Mouse (Mus musculus): ENCODE data around the gene Eml3. TPM values are rescaled to one million over a fixed set of nuclear protein-coding genes. Genes with fewer than 3 reads are reported as not detected.

Eml3 gene
- total RNA-seq, 4 experiments from 2014 or later: 12.6 to 15.3 (median 13.8) TPM

DNA sequence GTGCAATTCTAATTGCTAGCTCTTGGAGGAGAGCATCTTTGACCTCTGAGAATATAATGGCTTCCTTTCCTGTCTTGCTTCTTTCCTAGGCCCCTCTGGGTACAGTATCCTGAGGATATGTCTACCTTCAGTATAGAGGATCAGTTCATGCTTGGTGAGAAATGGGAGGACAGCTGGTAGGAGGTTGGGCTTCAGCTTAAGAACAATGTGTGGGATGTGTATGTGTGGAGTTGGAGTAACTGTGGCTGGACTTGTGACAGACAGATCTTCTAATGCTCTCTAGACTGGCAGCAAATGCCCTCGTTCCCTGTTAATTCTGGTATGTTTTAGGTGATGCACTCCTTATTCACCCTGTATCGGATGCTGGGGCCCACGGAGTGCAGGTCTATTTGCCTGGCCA is 15.1 kb upstream of the Eml3 start:
- DNase-seq (ENCODE audit: low spot score in 2 of 2): no peak

DNA sequence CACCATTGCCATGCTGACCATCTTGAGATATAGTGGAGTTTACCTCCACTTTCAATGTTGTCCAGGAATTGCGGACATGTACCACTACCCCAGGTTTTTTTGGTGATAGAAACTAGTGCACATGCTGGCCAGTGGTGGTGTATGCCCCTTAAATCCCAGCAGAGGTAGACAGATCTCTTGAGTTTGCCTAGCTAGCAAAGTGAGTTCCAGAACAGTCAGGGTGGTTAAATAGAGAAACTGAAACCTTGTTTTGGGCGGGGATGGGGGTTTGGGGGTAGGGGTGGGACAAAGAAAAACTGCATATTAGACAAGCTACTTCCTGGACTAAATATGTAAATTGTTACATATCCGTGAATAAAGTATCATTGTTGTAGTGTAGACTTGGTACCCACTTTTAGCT is 10.4 kb upstream of the Eml3 start:
- no peak for DNase-seq (ENCODE audit: low spot score in 2 of 2)

DNA sequence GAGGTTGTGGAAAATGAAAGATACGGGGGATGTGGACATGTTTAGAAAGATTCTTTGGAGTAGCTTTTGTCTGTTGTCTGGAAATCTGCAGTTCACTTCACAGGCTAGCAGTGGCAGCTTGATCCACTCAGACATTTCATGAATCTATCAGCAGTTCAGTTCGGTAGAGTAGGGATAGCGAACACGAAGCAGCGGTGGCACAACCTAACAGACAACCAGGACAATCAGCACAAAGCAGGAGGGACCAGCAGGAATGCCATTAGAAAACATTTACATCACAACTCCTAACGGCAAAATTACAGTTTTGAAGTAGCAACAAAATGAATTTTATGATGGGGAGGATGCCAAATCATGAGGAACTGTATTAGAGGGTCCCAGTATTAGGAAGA is 9.7 kb upstream of the Eml3 start:
- no peak for DNase-seq (ENCODE audit: low spot score in 2 of 2)

DNA sequence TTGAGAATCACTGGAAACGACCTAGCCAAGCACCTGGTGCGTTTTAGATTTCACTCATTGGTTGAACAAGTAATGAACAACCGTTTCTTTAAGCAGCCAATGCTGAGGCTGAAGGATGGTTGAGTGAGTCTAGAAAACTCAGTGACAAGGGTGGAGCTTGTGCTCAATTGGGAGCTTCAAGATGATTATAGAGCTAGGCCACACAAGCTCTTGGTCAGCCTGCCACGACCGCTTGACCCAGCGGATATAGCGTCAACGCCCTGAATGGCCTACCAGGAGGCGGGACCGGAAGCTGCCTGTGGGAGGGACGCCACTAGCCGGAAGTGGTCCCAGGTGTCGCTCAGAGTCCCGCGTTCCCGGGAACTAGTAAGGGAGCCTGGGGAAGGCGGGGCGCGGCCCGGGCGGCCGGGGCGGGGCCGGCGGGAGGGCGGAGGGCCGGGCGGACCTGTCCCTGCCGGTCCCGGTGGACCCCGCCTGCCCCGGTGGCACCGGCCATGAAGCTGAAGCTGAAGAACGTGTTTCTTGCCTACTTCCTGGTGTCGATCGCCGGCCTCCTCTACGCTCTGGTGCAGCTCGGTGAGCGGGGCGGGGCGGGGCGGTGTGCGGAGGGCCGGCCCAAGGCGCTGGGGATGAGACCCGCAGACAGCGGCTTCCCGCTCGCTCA is 9.1 kb upstream of the Eml3 start, which contains the start of gene B3gat3:
Gene B3gat3, plus strand, starts transcription at position 302 of the 664 bp plus-strand sequence.
- peak; percentile 89 to 94 for DNase-seq (ENCODE audit: low spot score in 2 of 2)

DNA sequence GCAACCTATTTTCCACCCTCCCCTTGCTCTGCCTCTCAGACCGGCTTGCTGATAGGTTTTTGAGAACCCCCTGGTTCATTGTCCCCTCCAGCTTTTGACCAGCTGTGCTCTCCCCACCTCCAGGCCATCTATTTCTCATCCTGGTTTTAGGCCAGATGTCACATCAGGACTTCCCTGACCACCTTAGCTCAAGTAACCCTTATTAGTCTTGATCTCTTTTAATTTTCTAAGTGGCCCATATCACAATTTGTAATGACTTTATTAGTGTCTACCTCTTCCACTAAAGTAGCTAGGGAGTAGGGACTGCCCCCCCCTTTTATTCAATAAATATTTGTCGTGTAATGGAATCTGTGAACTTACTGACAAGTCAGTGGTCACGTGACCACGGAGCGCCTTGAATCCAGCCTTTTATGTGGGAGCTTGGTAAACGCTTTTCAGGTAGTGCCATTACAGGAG is 8.5 kb upstream of the Eml3 start:
- no peak for DNase-seq (ENCODE audit: low spot score in 2 of 2)

DNA sequence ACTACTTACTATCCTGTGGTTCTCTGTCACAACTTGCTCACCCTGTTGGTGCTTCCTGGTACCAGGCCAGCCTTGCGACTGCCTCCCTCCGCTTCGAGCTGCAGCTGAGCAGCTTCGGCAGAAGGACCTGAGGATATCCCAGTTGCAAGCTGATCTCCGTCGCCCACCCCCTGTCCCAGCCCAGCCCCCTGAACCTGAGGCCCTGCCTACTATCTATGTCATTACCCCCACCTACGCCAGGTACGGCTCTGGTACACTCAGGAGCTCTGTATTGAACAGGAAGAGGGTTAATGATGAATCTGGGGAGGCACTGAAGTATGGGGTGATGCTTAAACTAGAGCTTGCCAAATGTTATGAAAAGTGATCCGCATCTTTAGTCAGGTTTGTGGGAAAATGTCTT is 7.6 kb upstream of the Eml3 start:
- no peak for DNase-seq (ENCODE audit: low spot score in 2 of 2)

DNA sequence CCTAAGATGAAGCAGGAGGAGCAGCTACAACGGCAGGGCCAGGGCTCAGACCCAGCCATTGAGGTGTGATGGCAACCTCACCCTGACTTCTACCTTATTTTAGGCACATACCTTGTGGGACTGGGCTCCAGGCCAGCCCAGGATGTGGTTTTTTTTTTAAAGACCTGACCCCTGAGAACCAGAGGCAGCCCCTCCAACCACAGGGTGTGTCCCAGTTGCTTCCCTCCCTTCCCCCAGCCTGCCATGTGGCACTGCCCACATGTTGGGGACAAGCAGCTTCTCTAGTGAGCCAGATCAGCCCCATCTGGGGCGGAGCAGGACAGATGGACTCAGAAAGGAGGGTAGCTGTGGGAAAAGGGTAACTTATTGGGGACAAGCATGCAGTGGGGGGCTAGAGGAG is 2.6 kb upstream of the Eml3 start:
- DNase-seq (ENCODE audit: low spot score in 2 of 2): no peak

DNA sequence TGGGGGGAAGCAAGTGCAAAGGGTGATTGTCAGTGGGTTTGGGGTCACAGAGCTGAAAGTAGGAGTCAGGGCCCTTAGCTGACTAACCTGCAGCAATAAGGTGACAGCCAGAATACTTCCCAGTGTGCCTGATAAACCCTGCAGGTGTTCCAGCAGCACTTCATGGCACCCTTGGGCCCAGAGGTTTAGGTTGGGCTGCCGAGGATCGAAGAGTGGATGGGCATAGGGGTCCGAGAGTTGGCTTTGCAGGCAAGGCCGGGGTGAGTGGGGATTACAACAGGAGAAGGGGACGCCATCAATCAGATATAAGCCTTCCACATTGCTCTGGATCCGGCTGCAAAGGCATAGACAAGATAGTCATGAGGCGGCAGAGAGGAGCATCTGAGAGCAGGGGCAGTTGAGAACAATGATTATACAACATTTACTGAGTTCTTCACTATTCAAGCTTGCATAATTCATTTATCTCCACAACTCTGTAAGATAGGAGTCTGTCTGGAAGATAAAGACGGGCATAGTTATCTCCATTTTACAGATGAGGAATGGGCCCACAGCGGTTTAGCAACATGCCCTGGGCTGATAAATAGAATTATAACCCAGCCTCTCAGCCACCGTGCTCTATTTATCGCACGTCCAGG is 1.3 kb upstream of the Eml3 start:
- no peak for DNase-seq (ENCODE audit: low spot score in 2 of 2)

DNA sequence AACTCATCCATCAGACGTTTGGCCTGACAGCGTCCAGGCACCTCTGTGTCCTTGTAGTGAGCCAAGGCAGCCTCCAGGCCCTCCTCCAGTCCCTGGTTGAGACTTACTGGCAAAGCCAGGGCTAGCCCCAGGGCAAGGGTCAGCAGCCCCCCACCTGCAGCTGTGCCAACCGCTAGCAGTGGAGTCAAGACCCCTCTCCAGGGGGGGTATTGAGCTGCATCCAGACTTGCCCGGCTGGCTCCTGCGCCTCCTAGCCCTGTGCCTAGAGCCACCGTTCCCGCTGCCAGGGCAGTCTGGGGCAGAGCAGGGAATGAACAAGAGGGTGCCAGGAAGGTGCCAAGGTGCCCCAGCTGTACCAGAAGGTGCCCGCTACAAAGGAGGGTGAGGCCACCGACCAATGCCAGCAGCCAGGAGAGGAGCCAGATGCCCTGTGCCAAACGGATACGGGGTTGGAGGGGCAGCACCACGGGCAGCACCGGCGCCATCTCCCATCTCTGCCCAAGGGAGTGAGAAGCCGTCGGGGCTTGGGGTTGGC is 596 bp upstream of the Eml3 start:
- DNase-seq (ENCODE audit: low spot score in 2 of 2): no peak

DNA sequence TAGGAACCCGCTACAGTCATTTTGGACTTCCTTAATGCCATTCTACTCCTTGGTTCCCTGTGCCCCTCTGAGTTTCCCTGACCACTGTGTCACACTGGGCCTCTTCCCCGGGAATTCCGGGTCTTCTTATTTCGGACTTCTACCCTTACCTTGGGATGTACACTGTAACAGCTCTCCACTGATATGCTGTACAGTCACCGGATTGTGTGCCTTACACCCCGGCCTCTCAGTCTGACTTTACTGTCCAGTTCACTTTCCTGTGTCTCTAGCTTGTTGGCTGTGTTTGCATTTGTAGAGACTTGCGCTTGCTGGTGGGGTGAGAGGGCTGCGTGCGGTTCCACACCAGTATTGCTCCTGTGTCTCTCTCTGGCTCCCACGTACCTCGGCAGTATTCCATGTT is 765 bp downstream of the Eml3 start:
- no peak for DNase-seq (ENCODE audit: low spot score in 2 of 2)

DNA sequence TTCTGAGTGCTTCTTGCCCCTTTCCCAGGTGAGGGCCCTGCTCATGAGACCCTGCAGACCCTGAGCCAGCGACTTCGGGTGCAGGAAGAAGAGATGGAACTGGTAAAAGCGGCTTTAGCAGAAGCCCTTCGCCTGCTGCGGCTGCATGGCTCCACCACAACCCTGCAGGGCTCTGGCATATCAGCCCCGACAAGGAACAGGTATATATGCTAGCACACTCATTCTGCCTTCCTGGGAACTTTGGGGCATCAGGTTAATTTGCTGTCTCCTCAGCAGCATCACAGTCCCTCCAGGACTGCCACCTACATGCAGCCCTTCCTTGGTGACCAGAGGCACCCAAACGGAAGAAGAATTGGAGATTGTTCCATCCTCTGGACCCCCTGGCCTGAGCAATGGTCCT is 1.4 kb downstream of the Eml3 start:
- no peak for DNase-seq (ENCODE audit: low spot score in 2 of 2)

DNA sequence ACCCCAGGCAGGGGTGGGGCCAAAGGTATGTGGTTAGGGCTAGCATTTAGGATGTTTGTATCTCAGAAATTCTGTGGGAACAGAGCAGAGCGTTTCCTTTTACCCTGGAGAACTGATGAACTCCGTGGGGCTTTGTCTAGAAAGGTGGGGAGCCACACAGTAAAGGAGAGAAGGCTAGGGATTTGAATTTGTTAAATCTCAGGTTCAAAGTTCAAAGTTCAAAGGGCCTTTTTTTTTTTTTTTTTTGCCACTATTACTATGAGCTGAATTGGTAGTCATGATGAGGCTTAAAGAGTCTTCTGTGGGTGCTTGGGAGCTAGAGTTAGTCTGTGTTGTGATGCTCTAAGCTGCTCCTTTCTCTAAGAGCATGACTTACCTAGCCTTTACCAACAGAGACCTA is 7.4 kb downstream of the Eml3 start:
- no peak for DNase-seq (ENCODE audit: low spot score in 2 of 2)

DNA sequence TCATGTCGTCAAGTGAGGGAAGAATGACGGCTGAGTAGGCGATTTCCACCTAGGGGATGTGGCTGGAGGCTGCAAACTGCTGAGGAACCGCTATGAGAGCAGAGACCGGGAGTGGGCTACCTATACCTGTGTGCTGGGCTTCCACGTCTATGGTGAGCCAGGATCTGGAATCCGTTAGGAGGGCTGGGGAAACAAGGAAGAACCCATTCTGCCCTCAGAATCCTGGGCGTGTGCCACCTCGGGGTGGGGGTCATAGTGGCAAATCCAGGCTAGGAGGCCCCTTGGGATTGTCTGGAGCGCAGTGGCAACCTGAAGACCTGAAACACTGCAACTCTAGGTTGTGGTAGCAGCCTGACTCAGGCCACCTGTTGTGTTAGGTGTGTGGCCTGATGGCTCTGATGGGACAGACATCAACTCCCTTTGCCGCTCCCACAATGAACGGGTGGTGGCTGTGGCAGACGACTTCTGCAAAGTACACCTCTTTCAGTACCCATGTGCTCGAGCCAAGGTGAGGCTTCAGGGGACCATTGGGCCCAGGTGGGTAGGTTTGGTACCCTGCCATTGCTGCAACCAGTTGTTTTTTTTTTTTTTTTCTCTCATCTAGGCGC is 11.3 kb downstream of the Eml3 start:
- DNase-seq (ENCODE audit: low spot score in 2 of 2): no peak

DNA sequence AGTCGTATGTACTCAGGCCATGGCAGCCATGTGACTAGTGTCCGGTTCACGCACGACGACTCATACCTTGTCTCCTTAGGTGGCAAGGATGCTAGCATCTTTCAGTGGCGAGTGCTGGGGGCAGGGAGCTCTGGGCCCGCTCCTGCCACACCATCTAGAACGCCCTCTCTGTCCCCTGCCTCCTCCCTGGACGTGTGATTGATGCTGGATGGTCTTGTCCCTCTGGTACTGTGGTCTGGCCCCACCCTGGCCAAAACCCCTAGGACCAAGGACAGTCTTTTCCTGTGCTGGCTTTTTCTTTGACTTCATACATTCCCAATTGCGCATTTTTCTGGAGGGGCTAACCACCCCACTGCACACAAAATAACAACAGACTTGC is 11.8 kb downstream of the Eml3 start:
- no peak for DNase-seq (ENCODE audit: low spot score in 2 of 2)

DNA sequence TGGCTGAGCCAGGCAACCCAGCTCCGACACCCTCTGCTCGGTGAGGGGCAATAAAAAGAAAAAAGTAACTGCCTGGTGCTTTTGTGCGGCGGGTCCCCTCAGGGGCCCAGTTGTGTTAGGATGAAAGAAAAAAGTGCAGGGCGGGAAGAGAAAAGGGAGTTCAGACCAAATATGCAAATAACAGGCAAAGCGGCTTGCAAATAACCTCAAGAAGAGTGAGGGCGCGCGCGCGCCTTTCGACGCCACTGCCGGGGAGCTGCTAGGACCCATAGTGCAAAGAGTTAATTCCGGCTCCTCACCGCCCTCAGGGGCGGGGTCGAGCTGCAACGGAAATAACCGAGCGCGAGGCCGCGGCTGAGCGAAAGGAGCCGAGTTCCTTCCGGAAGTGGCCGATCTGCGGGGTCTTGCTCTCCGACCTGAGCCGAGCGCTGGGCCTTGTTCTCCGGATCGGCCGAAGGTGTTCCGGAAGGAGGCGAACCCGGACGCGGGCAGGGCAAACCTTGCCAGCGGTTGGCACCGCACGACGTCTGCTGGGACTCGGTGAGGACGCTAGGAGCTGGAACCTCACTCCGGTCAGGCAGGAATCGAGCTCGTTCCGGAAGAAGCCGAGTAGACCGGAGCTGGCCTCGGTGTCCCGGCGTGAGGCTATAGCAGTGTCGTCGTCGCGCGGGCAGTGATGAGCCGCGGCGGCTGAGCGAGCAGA is 12.3 kb downstream of the Eml3 start, which contains the start of gene Mta2:
Gene Mta2, plus strand, starts transcription at position 361 of the 703 bp plus-strand sequence.
- peak; percentile 86 to 89 for DNase-seq (ENCODE audit: low spot score in 2 of 2)

DNA sequence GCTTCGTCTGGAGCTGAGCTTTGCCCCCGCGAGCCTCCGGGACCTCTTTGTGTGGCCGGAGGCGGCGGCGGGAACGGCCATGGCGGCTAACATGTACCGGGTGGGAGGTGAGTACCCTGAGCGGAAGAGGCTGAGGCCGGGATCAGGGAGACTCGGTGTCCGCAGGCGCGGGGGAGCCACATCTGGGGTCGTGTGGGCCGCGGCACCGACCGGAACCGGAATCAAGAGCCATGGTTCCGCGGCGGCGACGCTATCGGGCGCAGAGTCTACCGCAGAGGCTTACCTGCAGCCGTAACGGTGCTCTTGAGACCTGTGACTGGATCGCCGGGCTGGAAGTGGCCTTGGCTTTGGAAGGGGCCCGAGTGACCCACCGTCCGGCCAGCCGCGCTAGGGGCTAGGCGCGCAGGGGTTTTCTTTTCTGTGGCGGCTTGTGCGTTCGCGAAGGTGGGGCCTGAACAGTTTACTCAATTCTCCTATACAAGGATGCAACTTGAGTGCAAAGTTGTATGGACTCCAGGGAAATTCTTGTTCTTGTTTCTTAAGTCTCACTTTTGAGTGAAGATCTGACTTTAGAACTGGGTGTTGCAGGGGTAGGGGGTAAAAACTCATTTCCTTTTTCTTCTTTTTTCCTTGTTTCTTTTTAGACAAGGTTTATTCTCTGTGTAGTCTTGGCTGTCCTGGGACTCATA is 13.1 kb downstream of the Eml3 start:
- DNase-seq (ENCODE audit: low spot score in 2 of 2): peak; percentile 37 to 49

DNA sequence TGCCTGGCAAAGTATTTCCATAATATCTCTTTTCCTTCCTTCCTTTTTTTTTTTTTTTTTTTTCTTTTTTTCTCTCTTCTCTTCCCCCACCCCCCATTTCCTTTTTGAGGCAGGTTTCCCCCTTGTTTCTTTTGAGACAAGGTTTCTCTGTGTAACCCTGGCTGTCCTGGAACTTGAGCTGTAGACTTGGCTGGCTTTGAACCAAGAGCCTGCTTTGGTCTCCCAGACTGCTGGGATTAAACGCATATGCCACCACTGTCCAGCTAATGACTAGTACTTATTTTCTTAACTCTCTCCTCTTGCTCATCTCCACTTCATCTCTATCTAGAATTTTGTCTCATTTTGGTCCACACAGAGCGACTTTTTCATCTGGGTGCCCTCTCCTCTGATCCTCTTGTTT is 13.7 kb downstream of the Eml3 start:
- DNase-seq (ENCODE audit: low spot score in 2 of 2): no peak

DNA sequence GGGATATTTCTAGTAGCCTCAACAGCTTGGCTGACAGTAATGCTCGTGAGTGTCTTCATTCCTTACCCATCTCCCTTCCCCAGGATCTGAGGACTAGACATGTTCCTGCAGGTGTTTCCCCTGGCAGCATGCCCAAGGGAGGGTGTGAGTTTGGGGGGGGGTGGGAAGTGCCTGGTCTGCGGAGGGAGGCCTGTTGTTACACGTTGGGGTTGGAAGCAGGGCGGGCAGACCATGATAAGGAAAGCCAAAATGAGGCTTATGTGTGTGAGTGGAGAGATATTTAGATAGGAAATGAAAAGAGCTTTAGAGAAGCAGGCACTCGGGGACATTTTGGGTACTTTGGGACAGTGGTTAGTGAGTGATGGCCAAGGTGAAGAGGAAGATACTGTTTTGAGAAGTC is 14.7 kb downstream of the Eml3 start:
- no peak for DNase-seq (ENCODE audit: low spot score in 2 of 2)

DNA sequence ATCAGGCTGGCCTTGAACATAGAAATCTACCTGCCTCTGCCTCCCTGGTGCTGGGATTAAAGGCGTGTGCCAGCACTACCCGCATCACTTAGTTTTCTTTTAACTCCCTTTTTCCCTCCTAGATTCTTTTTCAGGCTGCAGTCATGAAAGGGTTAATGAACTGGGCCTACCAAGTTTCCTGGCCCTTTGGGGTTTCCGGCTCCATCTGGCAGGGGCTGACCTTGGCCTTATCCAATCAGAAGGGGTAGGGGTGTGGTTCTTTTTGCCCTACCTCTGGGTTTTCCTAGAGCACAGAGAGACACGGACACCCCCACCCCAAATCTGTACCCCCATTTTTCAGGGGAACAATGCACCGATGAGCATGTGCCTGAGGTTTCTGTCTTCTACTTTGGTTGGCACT is 15.4 kb downstream of the Eml3 start:
- DNase-seq (ENCODE audit: low spot score in 2 of 2): no peak

DNA sequence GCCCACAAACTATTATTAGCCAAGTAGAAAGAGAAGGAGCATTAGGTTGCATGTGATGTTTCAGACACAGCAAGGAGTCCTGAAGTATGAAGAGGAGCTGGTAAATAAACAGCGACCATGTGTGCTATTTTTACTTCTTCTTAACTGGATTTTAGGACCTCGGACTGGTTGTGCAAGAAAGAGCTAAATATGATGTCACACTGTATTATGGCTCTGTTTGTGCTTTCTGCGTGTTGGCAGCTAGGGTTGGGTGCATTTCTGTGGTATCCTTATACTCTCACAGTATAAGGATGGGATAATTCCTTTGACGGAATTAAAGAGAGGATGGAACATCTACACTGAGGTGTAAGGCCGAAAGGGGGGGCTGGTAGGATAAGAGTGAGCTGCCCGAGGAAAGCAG is 15.9 kb downstream of the Eml3 start:
- DNase-seq (ENCODE audit: low spot score in 2 of 2): no peak

DNA sequence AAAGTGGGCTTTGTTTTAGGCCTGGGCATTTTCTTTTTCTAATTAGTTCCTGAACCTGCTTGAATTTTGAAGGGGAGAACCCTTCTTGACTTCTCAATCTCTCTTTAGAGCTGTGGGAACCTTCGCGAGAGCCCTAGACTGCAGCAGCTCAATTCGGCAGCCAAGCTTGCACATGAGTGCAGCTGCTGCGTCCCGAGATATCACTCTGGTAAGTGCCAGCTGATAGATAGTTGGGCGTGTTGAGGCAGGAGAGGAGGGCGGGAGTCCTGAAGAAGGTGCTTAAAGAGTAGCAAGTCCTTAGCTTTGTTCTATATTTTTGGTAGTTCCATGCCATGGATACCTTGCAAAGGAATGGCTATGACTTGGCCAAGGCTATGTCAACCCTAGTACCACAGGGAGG is 17.6 kb downstream of the Eml3 start:
- DNase-seq (ENCODE audit: low spot score in 2 of 2): no peak

Data from left cerebral cortex, adult 8-10 months (tissue).